Mouse (Mus musculus) spleen, adult 2 months (tissue): ENCODE data around the gene Hagh. TPM values are rescaled to one million over a fixed set of nuclear protein-coding genes. Genes with fewer than 3 reads are reported as not detected.

Experiments
- DNase-seq, 2 experiments: peaks; one replicate each; pipeline versions ENCODE4 v3.0.0 to v3.0.0-alpha.2; 2012 to 2021; ENCODE audit warnings: low spot score in 2 of 2, low read depth in 1 of 2
- H3K27ac ChIP-seq: fragments of 200-500 bp; 2 replicates; pipeline ENCODE4 v1.5.1; 2012; ENCODE audit warnings: low read length, inconsistent platforms; ENCODE audit not compliant: insufficient read depth
- H3K27me3 ChIP-seq: fragments of 200-500 bp; 2 replicates; pipeline ENCODE4 v1.6.1; 2012; ENCODE audit warnings: mild to moderate bottlenecking, moderate library complexity, low read length, inconsistent platforms; ENCODE audit not compliant: control insufficient read depth, insufficient read depth
- H3K36me3 ChIP-seq: fragments of 200-500 bp; 2 replicates; pipeline ENCODE4 v1.6.1; 2012; ENCODE audit warnings: mild to moderate bottlenecking, low read length, inconsistent platforms; ENCODE audit not compliant: control insufficient read depth, insufficient read depth
- H3K4me1 ChIP-seq: fragments of 200-500 bp; 2 replicates; pipeline ENCODE4 v1.6.1; 2011; ENCODE audit warnings: inconsistent platforms; ENCODE audit not compliant: control insufficient read depth, insufficient read depth, insufficient read length
- H3K4me3 ChIP-seq: fragments of 200-500 bp; 2 replicates; pipeline ENCODE4 v1.5.1; 2011; ENCODE audit warnings: mild to moderate bottlenecking, inconsistent platforms; ENCODE audit not compliant: insufficient read depth, insufficient read length; ENCODE audit errors: extremely low read depth
- CTCF ChIP-seq: fragments of 200-500 bp; IDR thresholded peaks from 2 replicates; pipeline ENCODE4 v1.5.1; 2011; ENCODE audit warnings: mild to moderate bottlenecking, inconsistent platforms; ENCODE audit not compliant: insufficient read depth, insufficient read length, insufficient replicate concordance; ENCODE audit errors: extremely low read depth
- POLR2A ChIP-seq: fragments of 200-500 bp; IDR thresholded peaks from 2 replicates; pipeline ENCODE4 v1.6.1; 2011; ENCODE audit warnings: low read depth, low read length, inconsistent platforms
- WGBS: fragments of 180-500 bp; shearing (Covaris S2); methylation state at CpG from one replicate; pipeline ENCODE4 v1.1.7; 2018; 5-methylcytosine and 5-hydroxymethylcytosine counted together
- polyA plus RNA-seq: library from polyadenylated mRNA; depleted of rRNA; stranded (reverse); fragments of >200 nt; gene quantifications from 2 replicates; pipeline ENCODE4 v1.2.3, GENCODE M21; 2012

Gene Hagh
- polyA plus RNA-seq, 1 experiment = 142 TPM

GRCm38 (mm10) chr17:24819469-24819868, 20.5 kb upstream of the Hagh start:
- Histone ChIP-seq H3K27ac (no peak overlapping the region), H3K36me3 (no peaks in the 10 kb centered on the region), H3K4me3 (no peak overlapping the region), H3K4me1 (no peaks in the 10 kb centered on the region), H3K27me3 (no peaks in the 10 kb centered on the region; the same call in 1 of the 2 replicates)
- TF ChIP-seq POLR2A (no peak), CTCF (no peak)
- WGBS = 72% methylated on average over 2 of the region's 2 CpGs
- DNase-seq = no peak

GRCm38 (mm10) chr17:24821351-24822280, 18.3 kb upstream of the Hagh start:
- no peak overlapping the region for H3K4me3 ChIP-seq
- no peak for DNase-seq

GRCm38 (mm10) chr17:24840341-24840740, 398 bp downstream of the Hagh start:
- DNase-seq = no peak
- TF ChIP-seq POLR2A = no peak
- no peak for TF ChIP-seq CTCF
- H3K4me3 ChIP-seq = no peak overlapping the region
- no peaks in the 10 kb centered on the region for H3K36me3 ChIP-seq
- H3K27me3 ChIP-seq = peaks cover 1% of the 10 kb centered on the region
- no peak overlapping the region for H3K27ac ChIP-seq
- WGBS = 39% methylated on average over 5 of the region's 5 CpGs
- no peaks in the 10 kb centered on the region for H3K4me1 ChIP-seq

More at GRCm38 (mm10) chr17:24821351-24822280, 18.3 kb upstream of the Hagh start:
- Histone ChIP-seq H3K36me3 (no peaks in the 10 kb centered on the region), H3K27ac (no peak overlapping the region), H3K27me3 (peaks cover 1% of the 10 kb centered on the region; the same call in 1 of the 2 replicates), H3K4me1 (no peaks in the 10 kb centered on the region)
- TF ChIP-seq CTCF (no peak), POLR2A (no peak)
- WGBS = 49% methylated on average over 3 of the region's 3 CpGs

- H3K27me3 ChIP-seq = peaks cover 1% of the 10 kb centered on the region
- DNase-seq = peak in 1 of 2 experiments; percentile 30
- H3K4me1 ChIP-seq = no peaks in the 10 kb centered on the region
- H3K27ac ChIP-seq = no peak overlapping the region
- no peak for TF ChIP-seq POLR2A
- peak; percentile 51; the same call in 1 of the 2 replicates for TF ChIP-seq CTCF
- no peak overlapping the region for H3K4me3 ChIP-seq
- no peaks in the 10 kb centered on the region for H3K36me3 ChIP-seq
- WGBS = 62% methylated on average over 4 of the region's 4 CpGs
Measured at GRCm38 (mm10) chr17:24841133-24841532, 1.2 kb downstream of the Hagh start.

- H3K27ac ChIP-seq = no peak overlapping the region
- H3K4me3 ChIP-seq = no peak overlapping the region
- TF ChIP-seq CTCF (no peak), POLR2A (no peak)
- H3K27me3 ChIP-seq = peaks cover under 1% of the 10 kb centered on the region
- no peaks in the 10 kb centered on the region for H3K4me1 ChIP-seq
- WGBS = 80% methylated on average over 2 of the region's 2 CpGs
- no peak for DNase-seq
- H3K36me3 ChIP-seq = no peaks in the 10 kb centered on the region
Measured at GRCm38 (mm10) chr17:24842631-24843030, 2.7 kb downstream of the Hagh start.

- no peak overlapping the region for H3K4me3 ChIP-seq
- no peak for DNase-seq
- WGBS = 84% methylated on average over 9 of the region's 9 CpGs
- H3K27ac ChIP-seq = no peak overlapping the region
- H3K27me3 ChIP-seq = no peaks in the 10 kb centered on the region; the same call in 1 of the 2 replicates
- no peak for TF ChIP-seq POLR2A
- no peak for TF ChIP-seq CTCF
- H3K4me1 ChIP-seq = peaks cover 3% of the 10 kb centered on the region; the same call in 1 of the 2 replicates
- no peaks in the 10 kb centered on the region for H3K36me3 ChIP-seq
Measured at GRCm38 (mm10) chr17:24844525-24844924, 4.6 kb downstream of the Hagh start.
